Mouse (Mus musculus): Measurements from ENCODE around the gene Spout1.

- TF ChIP-seq CTCF (IDR thresholded peaks at IDR 0.05; ENCODE audit: borderline replicate concordance, insufficient read depth, low read depth, low read length) (no peak), POLR2A (IDR thresholded peaks at IDR 0.05; ENCODE audit: borderline replicate concordance, insufficient read depth, low read length) (no peak)
These were observed 27.0 kb upstream of the Spout1 start for GRCm38 (mm10) chr2:30205255-30205628.

Measured in cerebellum, adult 2 months (tissue).